Mouse (Mus musculus) frontal cortex, postnatal 25 days (tissue): ENCODE measurements around the gene Wdfy3.
"Not testable (repeated sequence)": the region's sequence is repeated elsewhere in the genome, so short reads cannot be mapped to it uniquely, and the experiment has no call there.

Experiments
- DNase-seq, 2 experiments: peaks; one replicate each; pipeline ENCODE4 v3.0.0; 2022; ENCODE audit warnings: low spot score in 2 of 2

The Wdfy3 gene

DNA sequence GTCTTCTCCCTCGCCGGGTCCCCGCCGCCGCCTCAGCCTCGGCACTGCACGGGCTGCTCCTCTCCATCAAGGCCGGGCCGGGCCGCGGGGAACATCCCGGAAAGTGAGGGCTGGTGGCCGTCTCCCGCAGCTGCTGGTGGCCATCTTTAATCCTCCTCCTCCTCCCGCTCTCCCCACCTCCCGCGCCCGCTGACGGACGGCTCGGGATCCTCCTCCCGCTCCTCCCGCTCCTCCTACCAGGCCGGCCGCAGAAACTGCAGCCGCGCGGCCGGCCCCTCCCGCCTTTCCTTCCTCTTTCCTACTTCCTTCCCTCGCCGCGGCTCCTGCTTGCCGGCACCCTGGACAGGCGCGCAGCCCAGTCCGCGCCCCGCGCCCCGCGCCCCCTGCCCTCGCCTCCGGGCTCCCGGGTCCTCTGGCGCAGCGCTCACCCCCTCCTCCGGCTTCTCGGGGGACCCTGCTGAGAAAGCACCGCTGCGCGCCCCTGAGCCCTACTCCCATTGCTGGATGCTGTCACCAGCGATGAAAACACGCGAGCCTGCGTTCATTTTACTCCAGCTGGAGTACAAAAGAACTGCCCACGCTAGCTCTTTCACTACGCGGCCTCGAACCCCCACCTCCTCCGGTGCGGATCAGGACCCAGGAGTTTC is at the start of gene Wdfy3:
Gene Wdfy3 (minus strand): TSS at position 155 of the 647 bp plus-strand sequence.
- peak; percentile 67 to 78 for DNase-seq

DNA sequence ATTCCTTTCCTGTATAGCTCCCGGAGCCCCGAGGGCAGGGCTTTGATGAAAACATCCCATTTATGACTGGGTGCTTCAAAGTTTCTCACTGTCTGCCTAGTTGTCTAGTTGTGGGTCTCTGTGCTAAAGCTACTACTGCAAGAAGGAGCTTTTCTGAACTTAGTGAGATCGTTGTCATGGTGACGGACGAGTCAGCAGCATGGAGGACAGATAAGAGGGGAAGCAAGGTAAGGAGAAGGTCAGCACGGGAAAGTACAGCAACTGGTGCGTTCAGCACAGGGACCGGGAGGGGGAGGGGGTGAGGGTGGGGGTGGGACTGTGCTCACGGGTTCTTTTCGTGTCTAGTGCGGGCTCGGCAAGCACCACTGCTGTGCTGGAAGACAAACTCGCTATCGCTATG is 43.3 kb upstream of the Wdfy3 start:
- no peak for DNase-seq

DNA sequence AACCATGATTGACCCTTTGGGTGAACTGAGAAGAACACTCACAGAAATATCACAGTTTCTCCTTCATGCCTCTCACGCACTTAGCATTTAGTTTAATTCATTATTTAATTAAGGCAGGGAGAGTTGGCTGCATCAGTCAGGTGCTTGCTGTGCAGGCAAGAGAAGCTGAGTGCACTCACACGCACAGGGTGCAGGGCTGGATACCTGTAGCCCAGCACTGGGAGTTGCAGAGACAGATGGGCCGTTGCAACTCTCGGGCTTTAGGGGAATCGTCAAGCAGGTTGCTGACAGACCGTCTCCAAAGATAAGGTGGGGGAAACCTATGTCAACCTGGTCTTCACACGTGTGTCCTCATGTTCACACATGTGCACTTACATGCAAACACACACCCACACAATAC is 42.3 kb upstream of the Wdfy3 start:
- no peak for DNase-seq

DNA sequence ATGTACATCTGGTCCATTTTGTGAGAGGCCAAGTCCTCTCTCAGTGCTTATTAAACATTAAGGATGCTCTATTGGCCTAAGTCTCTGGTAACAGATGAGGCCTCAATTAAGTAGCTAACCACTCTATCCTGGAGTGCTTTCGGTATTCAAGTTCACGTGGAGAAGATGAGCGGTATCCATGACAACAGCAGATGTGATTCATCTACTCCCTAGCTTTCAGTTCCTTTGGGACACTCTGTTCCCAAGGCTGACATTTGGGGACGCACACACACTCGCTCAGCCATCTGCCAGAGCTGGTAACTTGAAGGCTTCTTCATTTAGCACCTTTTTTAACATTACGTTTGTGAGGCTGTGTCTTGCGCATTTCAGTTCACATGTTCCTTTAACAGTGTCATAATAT is 40.3 kb upstream of the Wdfy3 start:
- DNase-seq: peak; percentile 47 to 53

DNA sequence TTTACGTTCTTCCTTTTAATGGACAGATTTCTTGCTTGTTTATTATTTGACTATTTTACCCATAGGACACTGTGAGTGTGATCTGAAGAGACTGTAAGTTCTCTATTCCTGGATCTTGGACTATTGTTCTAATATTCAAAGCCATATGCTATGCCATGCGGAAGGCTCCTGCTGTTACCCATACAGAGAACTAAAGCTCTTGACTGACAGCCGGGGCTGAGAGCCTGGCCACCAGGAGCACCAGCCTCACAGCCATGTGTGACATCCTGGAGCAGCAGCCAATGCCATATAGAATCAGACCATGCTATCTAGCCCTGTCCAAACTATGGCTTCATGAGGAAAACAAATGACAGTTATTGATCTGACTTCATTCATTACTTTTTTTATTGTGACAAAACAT is 36.2 kb upstream of the Wdfy3 start:
- DNase-seq: no peak

DNA sequence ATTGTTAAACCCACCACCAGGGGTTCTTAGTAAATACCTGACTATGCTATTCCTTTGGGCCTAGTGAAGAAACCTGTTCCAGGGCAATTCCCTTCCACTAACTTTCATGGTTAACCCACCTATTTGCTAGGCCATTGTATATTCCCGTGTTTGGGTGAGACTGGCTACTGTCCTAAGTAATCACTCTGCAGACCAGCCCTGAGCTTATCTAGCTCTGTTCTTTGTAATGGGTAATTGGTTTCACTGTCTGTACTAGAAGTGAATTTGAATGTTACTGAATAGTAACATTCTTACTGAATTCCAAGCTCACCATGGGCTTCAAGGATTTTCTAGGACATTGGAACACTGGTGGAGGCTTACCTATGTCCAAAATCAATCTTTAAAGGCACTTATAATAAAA is 32.1 kb upstream of the Wdfy3 start:
- not testable (repeated sequence) for DNase-seq

DNA sequence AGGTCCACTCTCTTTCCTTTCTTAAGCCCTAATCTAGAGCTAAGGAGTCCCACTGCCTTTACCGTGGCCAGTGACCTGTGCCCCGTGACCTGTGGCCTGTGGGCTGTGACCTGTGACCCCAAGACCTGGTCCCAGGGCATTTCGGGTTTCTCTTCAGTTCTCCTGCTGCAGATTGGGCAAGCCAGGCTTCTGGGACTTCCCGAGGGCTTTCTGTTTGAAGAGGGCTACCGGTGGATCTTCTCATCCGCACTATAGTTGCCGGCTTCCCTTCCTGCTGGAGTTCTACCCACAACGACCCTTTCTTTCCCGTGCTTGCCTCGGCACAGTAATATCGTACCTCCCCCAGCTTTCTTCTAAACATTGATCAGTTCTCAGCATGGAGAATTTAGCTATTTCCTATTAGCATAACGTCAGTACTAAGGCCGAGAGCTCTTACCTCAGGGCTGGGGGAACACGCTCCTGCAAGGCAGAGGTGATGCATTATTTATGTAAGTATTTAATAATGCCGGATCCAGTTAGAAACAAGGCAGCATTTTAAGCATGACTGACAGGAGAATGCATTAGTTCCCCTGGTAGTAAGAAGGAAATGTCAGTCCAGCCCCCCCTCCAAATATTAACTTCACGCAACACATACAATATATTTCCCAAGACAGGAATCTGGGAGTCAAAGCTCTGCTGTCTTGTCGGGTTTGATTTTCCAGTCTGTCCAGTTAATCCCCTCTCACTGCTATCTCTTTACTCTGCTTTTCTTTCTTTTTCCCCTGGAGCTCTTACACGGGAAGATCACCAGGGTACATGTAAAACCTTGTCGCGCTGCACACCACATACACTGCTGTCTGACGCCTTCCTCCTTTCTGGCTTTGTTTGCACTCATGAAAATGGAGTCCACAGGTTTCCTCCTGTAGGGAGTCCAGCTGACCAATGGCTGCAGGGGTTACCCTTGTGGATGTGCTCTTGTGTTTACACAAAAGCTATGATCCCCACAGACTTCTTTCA is 30.8 kb upstream of the Wdfy3 start:
- no peak for DNase-seq

DNA sequence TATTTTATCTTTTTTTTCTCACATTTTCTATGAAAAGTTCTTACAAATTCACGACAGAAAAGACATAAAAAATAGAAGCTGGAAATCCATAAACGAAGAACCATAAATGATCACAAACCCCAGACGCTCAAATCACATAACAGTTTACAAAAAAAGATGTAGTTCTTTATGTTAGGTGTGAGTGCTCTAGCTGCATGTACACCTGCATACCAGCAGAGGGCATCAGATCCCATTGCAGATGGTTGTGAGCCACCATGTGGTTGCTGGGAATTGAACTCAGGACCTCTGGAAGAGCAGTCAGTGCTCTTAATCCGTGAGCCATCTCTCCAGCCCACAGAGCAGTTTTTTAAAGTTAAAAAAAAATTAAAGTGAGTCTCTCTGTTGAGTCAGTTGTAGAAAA is 25.9 kb upstream of the Wdfy3 start:
- no peak for DNase-seq

DNA sequence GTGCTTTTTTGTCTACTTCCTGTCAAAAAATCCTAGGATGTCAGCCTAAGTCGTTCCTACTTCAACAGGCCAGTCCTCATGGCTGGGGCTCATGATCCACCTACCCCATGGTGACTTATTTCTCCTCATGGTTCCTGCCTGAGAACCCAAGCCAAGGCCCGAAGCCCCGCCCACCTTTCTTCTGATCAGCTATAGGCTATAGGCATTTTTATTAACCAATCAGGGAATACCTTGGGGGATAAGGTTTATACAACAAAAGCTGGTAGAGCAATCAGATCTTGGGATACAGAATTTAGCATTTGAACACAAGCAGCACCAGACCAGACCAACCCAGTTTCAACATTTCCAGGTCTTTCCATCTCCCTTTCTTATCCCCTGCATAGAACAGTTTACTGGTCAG is 21.0 kb upstream of the Wdfy3 start:
- no peak for DNase-seq

DNA sequence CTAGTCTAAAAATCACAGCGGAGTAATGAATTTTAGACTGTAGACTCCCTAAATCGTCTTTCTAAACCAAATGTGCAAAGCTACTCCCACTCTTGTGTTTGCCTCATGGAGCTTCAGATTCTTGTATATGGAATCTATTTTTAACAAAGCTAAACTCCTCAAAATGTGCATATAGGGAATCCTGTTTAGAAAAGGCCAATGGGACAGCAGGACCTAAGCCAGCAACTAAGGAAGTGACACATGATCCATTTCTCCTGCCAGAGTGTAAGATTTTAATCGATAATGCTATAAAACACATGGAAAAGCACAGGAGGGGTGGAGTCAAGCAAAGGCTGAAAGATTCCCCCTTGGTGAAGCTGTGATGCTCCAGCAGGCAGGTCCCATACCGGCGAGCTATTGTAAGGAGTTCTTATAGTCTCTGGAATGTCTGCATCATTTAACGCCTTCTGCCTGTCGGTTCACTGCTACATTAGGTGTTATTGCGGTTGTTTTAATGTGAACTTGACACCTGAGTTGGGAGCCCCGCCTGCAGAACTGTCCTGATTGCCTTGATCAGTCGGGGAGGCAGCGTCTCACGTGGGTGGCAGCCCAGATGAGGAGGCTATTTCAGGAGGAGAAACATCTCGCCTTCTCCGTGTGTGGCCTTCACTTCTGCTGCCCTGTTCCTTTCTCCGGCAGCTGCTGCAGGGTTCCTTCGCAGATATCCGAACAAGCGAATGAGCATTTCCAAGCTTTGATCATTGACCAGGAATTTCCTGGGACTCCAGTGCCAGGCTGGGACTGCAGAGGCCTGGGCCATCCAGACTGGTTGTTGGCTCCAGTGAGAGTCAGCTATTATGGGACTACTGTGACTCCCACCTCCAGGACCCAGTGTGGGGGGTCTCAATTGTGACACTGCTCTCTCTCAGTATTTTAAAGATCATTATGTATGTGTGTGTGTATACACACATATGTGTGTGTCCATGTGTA is 15.3 kb upstream of the Wdfy3 start:
- DNase-seq: no peak

DNA sequence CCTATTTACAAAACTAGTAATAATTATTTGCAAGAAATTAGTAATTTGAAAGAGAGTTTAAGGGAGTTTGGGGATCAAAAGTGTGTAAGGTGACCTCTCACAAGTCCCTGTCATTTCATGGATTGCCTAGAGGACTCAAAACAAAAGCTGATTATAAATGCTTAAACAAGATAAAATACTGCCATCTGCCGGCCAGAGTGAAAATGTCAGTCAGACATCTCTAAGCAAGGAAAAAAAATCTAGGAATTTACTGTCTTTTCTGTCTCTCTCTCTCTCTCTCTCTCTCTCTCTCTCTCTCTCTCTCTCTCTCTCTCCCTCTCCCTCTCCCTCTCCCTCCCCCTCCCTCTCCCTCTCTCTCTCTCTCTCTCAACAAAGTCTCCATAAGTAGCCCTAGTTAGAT is 4.4 kb upstream of the Wdfy3 start:
- DNase-seq: peak; percentile 55 to 64

DNA sequence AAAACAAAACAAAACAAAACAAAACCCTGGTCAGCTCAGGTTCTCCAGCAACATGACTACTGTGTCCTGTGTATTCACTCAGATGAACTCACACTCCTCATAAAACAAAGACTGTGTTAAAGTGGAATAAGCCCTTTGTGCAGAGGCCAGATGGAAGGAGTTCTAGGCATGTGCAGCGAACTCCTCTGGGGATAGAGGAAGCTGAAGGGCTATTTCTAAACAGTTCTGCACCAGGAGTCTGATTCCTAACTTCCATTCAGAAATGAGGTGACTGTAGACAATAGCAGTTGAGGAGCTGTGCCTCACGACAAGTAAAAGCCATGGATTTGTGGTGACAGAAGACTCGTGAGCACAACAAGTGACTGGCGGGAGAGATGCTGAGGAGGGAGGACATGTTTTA is 2.3 kb upstream of the Wdfy3 start:
- DNase-seq: no peak

DNA sequence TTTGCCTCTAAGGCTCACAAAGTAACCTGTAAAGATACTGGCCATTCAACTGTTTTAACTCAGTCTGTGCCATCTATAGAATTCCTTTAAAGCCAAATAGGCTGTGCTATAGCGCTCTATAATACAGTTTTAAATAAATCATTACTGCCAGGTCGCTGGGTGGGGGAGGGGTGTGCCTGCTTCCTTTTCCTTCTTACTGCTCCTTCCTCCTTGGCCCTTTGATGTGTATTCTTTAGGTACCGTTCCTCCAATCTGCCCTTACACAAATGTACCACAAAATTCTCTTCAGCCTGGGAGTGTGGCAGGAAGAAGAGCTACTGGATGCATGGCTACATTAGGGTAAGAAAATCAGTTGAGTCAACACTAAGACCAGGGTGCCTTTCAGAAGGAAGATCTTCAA is 1.5 kb upstream of the Wdfy3 start:
- no peak for DNase-seq

DNA sequence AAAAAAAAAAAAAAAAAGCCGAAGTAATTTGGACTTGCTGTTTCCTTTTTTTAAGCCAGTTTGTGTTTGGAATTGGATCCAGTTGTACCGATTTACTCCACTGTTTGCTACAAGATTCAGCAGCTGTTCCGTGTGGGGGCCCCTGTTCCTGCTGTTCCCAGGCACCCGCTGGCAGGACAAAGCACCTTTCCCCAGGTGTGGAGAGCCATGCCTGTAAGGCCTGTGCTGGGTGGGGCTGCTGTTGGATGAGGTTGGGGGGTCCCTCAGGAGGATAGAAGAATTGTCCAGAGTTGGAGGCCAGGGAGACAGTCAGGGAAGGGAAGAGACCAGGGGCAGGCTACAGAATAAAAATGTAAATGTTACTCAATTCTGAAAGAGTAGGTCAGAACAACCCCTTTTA is 1.1 kb upstream of the Wdfy3 start:
- DNase-seq: no peak

DNA sequence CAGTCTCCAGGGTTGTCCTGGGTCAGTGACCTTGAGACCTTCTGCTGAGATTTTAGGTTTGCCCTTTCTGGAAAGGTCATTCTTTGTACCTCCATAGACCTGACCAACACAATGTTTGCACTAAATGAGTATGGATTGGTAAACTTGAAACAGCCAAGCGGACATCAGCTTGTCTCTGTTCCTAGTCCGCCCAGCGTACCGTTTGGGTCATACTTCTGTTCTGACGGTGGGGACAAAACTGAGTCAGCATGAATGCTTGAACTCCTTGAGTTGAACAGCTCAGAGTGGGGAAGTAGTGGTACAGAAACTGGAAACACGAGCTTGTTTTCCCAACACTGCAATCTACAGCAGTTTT is 670 bp upstream of the Wdfy3 start:
- no peak for DNase-seq

DNA sequence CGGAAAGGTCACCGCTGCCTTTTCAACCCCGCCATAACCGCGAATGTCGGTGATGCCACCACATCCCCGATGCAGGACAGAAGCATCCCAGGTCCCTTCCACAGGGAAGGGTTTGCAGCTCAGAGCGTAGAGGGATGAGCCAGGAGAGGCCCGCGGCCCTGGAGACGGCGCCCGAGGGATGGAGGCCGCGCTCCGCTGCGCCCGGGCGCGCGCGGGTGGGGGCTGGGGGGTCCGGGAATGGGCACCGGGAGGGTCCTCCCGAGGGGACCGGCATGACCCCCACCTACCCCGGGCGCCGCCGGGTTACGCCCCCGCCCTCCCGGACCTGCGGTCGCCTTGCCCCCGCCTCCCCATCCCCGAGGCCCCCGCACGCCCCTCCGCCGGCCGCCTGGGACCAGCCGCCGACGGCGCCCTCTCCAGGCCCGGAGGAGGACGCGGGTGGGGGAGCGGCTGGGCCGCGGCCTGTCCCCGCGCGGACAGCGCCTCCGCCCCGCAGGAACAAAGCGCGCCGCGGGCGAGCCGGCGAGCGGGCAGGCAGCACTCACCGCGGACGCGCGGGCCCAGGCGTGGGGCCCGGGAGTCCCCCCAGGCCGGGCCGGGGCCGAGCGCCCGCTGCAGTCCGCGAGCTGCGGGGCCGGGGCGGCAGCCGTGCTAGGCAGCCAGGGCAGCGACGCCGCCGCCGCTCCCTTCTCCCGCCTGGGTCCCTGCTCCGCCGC is 512 bp downstream of the Wdfy3 start:
- DNase-seq: peak in 1 of 2 experiments; percentile 27

DNA sequence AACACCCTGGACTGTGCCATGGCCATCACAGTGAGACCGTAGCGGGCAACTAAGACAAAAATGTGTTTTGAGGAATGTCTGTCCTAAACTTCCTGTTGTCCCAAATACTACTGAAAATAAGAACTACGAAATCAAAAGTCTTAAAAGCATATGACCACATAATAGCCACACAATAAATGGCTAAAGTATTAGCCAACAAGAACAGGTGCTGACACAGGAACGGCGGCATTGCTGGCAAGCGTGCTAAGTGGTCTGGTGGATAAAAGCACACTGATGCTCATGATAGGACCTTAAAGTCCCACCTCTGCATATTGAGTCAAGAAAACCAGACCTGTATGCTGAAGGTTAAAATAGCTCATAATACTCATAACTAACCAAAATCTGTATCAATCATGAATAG is 3.3 kb downstream of the Wdfy3 start:
- no peak for DNase-seq

DNA sequence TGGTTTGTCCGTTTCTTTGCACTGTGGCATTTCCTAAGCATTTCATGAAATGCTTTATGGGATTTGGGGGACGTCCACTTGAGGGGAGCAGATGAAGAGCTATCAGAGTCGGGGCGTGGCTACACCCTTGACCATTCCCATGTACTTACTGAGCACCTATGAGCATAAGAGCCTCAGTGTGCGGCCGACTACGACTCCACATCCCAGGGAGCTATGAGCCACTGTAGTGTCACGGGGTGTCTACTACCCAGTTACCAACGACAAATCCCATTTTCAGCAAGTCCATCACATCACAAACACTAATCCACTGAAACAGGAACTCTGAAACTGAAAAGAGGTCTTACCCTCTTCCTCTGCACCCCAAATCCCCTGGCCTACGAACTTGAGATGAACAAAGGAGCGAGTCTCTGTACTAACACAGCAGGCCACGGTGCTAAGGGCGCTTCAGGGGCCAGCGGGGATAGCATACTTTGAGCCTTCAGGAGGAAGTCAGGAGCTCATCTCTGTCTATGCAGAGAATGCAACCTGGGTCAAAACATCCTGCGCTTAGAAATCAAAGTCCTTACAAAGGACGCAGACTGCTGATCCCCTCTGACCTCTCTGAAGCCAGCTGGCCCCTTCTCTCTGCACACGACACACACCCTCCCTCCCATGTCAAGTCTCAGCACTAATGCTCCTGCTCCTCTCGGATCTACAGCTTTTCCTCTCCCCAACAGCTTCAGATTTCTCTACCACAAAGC is 6.5 kb downstream of the Wdfy3 start:
- DNase-seq: no peak

DNA sequence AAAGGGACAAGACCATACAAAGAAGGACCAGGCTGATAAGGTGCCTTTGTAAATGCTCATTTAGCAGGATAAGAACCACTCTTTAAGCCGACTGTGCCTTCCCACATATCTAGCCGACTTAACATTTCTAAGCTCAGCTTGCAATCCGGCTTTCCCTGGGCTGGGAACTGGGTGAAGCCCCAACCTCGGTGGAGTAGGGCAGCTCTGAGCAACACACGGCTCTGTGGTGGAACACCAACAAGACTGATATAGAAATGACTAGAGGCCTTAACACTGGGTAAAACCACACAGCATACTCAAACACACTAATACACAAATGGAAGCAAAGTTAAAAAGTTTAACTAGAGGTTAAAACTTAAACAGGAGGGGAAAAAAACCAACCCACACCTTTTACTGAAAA is 7.9 kb downstream of the Wdfy3 start:
- no peak for DNase-seq

DNA sequence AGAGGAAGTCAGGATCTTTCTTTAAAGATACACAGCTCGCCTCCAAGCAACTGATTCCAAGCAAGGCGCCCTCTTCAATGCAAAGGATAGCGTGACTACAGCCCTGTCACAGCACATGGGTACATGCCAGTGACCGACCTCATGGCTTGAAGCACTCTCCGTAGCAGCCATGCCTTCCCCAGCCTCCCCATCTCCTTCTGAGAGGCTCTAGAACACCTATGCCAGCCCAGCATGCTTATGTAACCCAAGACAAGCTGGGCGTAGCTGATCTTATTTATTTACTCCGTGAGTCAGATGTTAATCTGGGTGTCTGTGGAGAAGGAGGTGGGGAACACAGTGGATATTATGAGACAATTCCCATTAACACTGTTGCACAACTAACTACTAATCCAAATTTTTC is 13.8 kb downstream of the Wdfy3 start:
- no peak for DNase-seq
